Mouse (Mus musculus) intestine, postnatal 0 days (tissue): ENCODE data around the gene Tfcp2. TPM values are rescaled to one million over a fixed set of nuclear protein-coding genes. Genes with fewer than 3 reads are reported as not detected.
"Not testable (repeated sequence)": the region's sequence is repeated elsewhere in the genome, so short reads cannot be mapped to it uniquely, and the experiment has no call there.

Experiments used
- ATAC-seq: fragments of 200-750 bp; cut with Nextera tagmentation; 2 replicates; pipeline ENCODE4 v1.8.0; 2017; ENCODE audit warnings: mild to moderate bottlenecking, moderate TSS enrichment, moderate library complexity
- H3K27ac ChIP-seq: fragments of 300-500 bp; sonication (generic); 2 replicates; pipeline ENCODE4 v1.5.1; 2014; ENCODE audit warnings: mild to moderate bottlenecking, low read depth, low read length, moderate library complexity
- H3K27me3 ChIP-seq: fragments of 300-500 bp; sonication (generic); replicated peaks from 2 replicates; pipeline ENCODE4 v1.6.1; 2014; ENCODE audit warnings: low read length, mixed read lengths; ENCODE audit not compliant: control insufficient read depth, insufficient read depth
- H3K36me3 ChIP-seq: fragments of 300-500 bp; sonication (generic); 2 replicates; pipeline ENCODE4 v1.6.1; 2014; ENCODE audit warnings: mild to moderate bottlenecking, moderate library complexity; ENCODE audit not compliant: control insufficient read depth, insufficient read depth
- H3K4me1 ChIP-seq: fragments of 300-500 bp; sonication (generic); replicated peaks from 2 replicates; pipeline ENCODE4 v1.6.1; 2014; ENCODE audit warnings: antibody characterized with exemption, low read length, mixed read lengths; ENCODE audit not compliant: control insufficient read depth, insufficient read depth
- H3K4me2 ChIP-seq: fragments of 300-500 bp; sonication (generic); replicated peaks from 2 replicates; pipeline ENCODE4 v1.6.1; 2014; ENCODE audit warnings: low read depth, mild to moderate bottlenecking, moderate library complexity
- H3K4me3 ChIP-seq: fragments of 300-500 bp; sonication (generic); 2 replicates; pipeline ENCODE4 v1.5.1; 2014; ENCODE audit warnings: low read depth, low read length
- H3K9ac ChIP-seq: fragments of 300-500 bp; sonication (generic); 2 replicates; pipeline ENCODE4 v1.6.1; 2014; ENCODE audit warnings: mild to moderate bottlenecking, low read depth, low read length
- H3K9me3 ChIP-seq: fragments of 300-500 bp; sonication (generic); 2 replicates; pipeline ENCODE4 v1.6.1; 2016; ENCODE audit warnings: mixed run types; ENCODE audit not compliant: control insufficient read depth
- CTCF ChIP-seq: sonication (generic); IDR thresholded peaks from 2 replicates; pipeline ENCODE4 v1.5.1; 2016; ENCODE audit warnings: low read depth, mild to moderate bottlenecking, control low read depth, antibody characterized with exemption, moderate library complexity
- WGBS: fragments of 180-500 bp; shearing (Covaris S2); extraction: QIAGEN DNeasy Blood & Tissue Kit; methylation state at CpG from one replicate; pipeline ENCODE4 v1.1.7; 2014; 5-methylcytosine and 5-hydroxymethylcytosine counted together
- polyA plus RNA-seq: library from polyadenylated mRNA; unstranded; fragments of >200 nt; fragmentation: Nextera tagmentation; extraction: Ambion mirVana; gene quantifications from 2 replicates; pipeline ENCODE4 v1.2.1, GENCODE M21; 2015

Gene Tfcp2
- polyA plus RNA-seq, 1 experiment from 2014 or later, result 8.5 TPM

DNA sequence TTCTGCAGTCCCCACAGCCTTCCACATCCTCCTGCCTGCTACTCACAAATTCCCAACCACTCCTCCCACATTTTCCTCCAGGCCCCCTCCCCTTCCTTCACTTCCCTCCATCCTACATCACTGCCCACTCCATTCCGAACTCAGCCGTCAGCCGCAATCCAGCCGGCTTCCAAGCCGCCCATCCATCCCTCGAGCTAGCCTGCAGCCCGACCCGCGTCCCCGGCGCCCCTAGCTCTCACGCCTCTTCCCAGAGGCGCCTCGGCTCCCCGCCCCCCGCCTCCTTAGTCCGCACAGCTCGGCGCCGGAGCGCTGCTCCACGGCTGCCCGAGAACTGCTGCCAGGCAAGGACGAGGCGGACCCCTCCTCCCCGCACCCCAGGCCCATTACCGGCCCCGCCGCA lies 57.2 kb downstream of the Tfcp2 start:
- Histone ChIP-seq H3K4me1 (peaks cover 7% of the 10 kb centered on the region; the same call in 1 of the 2 replicates), H3K27me3 (no peaks in the 10 kb centered on the region), H3K4me2 (peak overlapping the region; percentile 100), H3K9ac (peak overlapping the region; percentile 74), H3K4me3 (peak overlapping the region; percentile 76), H3K9me3 (no peaks in the 10 kb centered on the region), H3K36me3 (no peaks in the 10 kb centered on the region), H3K27ac (peak overlapping the region; percentile 62; the same call in 1 of the 2 replicates)
- peak; percentile 50 for ATAC-seq
- TF ChIP-seq CTCF, result no peak
- under 1% methylated on average over 29 of the region's 29 CpGs for WGBS

DNA sequence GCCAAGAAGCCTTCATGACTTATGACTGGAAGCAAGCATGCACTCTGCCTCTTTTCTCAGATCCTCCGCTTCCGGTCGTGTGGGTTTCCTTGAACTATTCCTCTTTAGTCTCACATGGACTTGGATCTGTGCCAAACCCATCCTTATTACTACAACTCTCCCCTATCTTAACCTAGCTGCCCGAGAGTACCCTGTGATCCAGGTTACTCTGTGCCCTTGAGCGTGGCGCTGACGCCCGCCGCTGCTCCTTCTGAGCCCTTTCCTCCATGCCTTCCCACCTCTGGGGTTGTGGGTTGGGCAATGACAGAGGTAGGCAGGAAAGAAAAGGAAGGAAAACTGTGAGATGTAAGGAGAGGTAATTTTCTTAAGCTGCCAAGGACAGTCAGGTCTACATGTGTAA lies 59.8 kb downstream of the Tfcp2 start:
- Histone ChIP-seq H3K27me3 (no peaks in the 10 kb centered on the region), H3K4me3 (no peak overlapping the region), H3K4me2 (peak overlapping the region; percentile 35; the same call in 1 of the 2 replicates), H3K9ac (no peak overlapping the region), H3K9me3 (no peaks in the 10 kb centered on the region), H3K36me3 (peaks cover 12% of the 10 kb centered on the region; the same call in 1 of the 2 replicates), H3K4me1 (peaks cover 7% of the 10 kb centered on the region; the same call in 1 of the 2 replicates), H3K27ac (no peak overlapping the region)
- peak; percentile 36; the same call in 1 of the 2 replicates for ATAC-seq
- WGBS, result 31% methylated on average over 9 of the region's 9 CpGs
- no peak for TF ChIP-seq CTCF

DNA sequence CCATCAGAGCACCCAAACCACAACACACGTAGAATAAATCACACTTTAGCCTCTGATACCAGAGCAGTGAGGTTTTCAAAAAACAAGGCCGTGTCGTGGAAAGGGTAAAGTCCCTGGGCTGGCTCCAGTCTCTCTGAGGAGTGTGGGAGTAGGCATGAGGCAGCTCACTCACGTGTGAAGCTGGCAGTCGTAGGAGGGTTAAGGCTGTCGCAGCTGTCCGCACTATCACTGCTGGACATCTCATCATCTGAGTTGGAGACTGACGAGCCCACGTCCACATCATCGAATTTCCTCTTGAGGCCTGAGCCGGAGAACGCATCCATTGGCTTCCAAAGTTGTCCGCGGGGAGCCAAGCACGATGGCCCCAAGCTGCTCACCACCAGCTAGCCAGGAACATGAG lies 62.5 kb downstream of the Tfcp2 start:
- H3K4me1 ChIP-seq, result peaks cover 7% of the 10 kb centered on the region; the same call in 1 of the 2 replicates
- H3K36me3 ChIP-seq, result peaks cover 24% of the 10 kb centered on the region
- H3K9ac ChIP-seq, result no peak overlapping the region
- TF ChIP-seq CTCF, result no peak
- 90% methylated on average over 15 of the region's 15 CpGs for WGBS
- H3K9me3 ChIP-seq, result no peaks in the 10 kb centered on the region
- H3K4me2 ChIP-seq, result no peak overlapping the region
- no peaks in the 10 kb centered on the region for H3K27me3 ChIP-seq
- no peak overlapping the region for H3K4me3 ChIP-seq
- no peak overlapping the region for H3K27ac ChIP-seq
- no peak for ATAC-seq

DNA sequence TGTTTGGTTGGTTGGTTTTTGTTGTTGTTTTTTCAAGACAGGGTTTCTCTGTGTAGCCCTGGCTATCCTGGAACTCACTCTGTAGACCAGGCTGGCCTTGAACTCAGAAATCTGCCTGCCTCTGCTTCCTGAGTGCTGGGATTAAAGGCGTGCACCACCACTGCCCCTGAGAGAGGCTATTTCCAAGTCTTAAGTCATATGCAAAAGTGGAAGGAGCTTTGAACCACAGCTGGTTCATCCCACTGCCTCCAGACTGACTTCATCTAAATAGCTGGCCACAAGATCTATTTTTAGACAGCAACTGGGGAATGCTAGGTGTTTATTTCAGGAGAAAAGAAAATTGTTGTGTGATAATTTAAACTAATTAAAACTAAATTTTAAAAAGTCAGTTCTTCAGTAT lies 63.5 kb downstream of the Tfcp2 start:
- H3K36me3 ChIP-seq, result peaks cover 30% of the 10 kb centered on the region
- H3K27ac ChIP-seq, H3K4me3 ChIP-seq, H3K4me2 ChIP-seq, ATAC-seq, H3K9me3 ChIP-seq, H3K4me1 ChIP-seq, H3K27me3 ChIP-seq, H3K9ac ChIP-seq: not testable (repeated sequence)
- WGBS, result 86% methylated on average over 1 of the region's 1 CpGs

DNA sequence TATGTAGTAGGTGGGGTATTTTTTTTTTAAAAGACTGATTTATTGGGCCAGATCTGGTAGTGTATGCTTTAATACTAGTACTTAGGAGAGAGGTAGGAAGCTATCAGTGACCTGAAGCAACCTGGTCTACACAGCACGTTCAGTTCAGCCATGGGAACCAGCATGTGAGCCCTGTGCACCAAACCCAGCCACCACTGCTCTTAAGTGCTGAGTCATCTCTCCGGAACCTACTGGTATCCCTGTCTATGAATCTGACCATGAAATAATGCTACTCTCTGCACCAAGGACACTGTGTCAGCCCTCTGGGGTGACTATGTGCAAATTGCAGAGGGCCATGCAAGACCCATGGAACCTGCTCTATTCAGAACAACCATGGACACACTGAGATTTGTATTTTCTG lies 64.8 kb downstream of the Tfcp2 start:
- H3K9ac ChIP-seq, result no peak overlapping the region
- no peak for ATAC-seq
- no peak overlapping the region for H3K4me3 ChIP-seq
- H3K4me1 ChIP-seq, result peaks cover 7% of the 10 kb centered on the region; the same call in 1 of the 2 replicates
- no peak overlapping the region for H3K27ac ChIP-seq
- peaks cover 42% of the 10 kb centered on the region for H3K36me3 ChIP-seq
- no peak overlapping the region for H3K4me2 ChIP-seq
- H3K9me3 ChIP-seq, result no peaks in the 10 kb centered on the region
- no peak for TF ChIP-seq CTCF
- H3K27me3 ChIP-seq, result no peaks in the 10 kb centered on the region
- WGBS, result 74% methylated on average over 2 of the region's 2 CpGs

DNA sequence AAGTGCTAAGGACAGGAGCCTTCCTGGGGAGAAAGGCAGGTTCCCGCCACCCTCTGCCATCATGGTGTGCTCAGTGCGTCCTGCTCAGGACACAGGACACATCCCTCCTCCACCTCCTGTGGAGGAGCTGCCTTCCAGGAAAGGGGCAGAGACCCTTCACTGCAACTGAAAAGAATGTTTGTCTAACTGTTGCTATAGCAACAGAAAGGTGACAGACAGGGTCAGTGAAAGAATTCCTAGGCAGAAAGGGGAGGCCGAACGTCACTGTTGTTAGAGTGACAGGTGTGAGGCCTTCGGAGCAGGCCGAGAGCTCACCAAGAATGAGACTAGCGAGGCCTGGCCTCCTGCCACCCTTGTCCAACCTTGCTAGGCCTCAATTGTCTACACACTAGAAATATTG lies 65.4 kb downstream of the Tfcp2 start:
- TF ChIP-seq CTCF, result no peak
- Histone ChIP-seq H3K4me1 (peaks cover 5% of the 10 kb centered on the region; the same call in 1 of the 2 replicates), H3K9ac (no peak overlapping the region), H3K27ac (no peak overlapping the region), H3K27me3 (no peaks in the 10 kb centered on the region), H3K4me3 (no peak overlapping the region), H3K9me3 (no peaks in the 10 kb centered on the region), H3K36me3 (peaks cover 48% of the 10 kb centered on the region), H3K4me2 (no peak overlapping the region)
- no peak for ATAC-seq
- WGBS, result 63% methylated on average over 7 of the region's 7 CpGs

DNA sequence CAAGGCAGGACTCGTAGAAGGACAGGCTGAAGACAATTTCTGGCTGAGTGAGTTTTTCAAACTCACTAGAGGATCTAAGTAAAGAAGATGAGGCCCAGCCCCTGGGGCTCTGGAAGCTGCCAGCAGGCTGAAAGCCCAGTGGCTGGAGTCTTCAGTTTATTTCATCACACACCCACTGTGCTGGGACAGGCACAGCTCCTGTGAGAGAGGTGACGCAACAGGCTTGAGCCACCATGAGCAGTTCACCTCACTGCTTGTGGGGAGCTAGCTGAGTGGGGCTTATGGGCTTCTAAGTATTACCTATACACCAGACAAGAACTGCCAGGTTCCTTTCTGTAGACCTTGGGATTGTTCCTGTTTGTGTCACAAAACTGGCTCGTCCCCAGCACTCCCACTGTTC lies 66.2 kb downstream of the Tfcp2 start:
- no peaks in the 10 kb centered on the region for H3K9me3 ChIP-seq
- H3K27me3 ChIP-seq, result no peaks in the 10 kb centered on the region
- H3K36me3 ChIP-seq, result peaks cover 56% of the 10 kb centered on the region
- H3K4me3 ChIP-seq, result no peak overlapping the region
- no peak for TF ChIP-seq CTCF
- ATAC-seq, result no peak
- no peaks in the 10 kb centered on the region for H3K4me1 ChIP-seq
- no peak overlapping the region for H3K4me2 ChIP-seq
- WGBS, result 76% methylated on average over 3 of the region's 3 CpGs
- H3K27ac ChIP-seq, result no peak overlapping the region
- no peak overlapping the region for H3K9ac ChIP-seq
